Mouse (Mus musculus): Measurements from ENCODE around the gene Scarf2.

Gene Scarf2

DNA sequence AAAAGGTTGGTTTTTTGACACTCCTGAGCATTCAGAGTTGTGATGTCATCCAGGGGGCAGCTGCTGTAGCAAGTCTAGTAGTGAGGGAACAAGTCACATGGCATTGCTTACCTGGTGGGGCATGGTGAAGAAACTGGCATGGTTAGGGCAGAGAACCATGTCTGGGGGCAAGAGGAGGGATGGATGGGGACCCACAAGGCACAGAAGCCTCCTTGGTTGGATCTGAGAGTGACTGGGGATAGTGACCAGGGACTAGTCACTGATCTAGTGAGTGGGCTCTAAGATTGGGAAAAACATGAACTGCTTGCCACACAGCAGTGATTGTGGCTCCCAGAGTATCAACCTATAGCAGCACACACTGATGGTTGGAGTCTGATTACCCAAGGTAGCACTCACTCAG, 2.5 kb downstream of the Scarf2 start:
- DNase-seq (ENCODE audit: low read depth) = no peak

DNA sequence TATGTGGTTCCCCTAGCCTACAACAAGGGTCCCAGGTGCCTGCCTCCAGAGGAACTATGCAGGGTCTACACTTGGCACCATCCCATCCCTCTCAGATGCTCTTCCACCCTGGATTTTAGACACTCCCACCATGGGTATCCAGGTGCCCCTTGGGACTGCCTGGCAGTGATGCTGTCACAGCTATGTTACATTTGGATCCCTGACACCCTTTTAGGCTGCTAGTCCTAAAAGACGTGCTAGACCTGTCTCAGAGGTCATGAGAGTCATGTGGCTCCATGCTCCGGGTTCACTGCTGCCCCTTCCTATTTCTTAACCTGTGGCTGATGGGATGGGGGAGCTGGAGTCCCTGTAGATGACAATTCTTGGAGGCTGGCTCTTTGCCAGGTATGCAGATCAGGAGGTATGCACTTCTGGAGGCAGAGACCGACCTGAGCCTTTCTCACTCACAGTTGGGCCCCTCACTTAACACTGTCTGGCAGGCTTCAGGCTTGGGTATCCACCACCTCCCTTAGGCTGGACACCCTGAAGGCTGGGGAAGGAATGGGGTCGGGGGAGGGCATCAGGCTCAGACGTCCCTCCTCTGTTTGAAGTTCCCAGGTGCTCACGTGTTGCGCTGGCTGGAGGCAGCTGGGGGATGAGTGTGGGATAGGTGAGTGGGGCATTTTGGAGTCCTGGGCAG, 4.8 kb downstream of the Scarf2 start:
- no peak for DNase-seq (ENCODE audit: low read depth)

DNA sequence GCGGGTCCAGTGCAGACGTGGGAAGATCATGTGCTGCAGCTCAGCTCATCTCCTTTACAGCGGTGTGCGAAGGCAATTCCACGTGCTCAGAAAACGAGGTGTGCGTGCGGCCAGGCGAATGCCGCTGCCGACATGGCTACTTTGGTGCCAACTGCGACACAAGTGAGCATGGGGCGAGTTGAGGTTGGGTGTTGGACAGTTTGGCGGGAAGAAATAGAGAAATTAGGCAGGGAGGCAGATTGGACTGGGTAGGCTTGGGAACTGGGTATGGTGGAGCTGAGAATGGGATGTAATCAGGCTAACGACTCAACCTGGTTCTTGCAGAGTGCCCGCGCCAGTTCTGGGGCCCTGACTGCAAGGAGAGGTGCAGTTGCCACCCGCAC, 5.4 kb downstream of the Scarf2 start:
- no peak for DNase-seq (ENCODE audit: low read depth)

DNA sequence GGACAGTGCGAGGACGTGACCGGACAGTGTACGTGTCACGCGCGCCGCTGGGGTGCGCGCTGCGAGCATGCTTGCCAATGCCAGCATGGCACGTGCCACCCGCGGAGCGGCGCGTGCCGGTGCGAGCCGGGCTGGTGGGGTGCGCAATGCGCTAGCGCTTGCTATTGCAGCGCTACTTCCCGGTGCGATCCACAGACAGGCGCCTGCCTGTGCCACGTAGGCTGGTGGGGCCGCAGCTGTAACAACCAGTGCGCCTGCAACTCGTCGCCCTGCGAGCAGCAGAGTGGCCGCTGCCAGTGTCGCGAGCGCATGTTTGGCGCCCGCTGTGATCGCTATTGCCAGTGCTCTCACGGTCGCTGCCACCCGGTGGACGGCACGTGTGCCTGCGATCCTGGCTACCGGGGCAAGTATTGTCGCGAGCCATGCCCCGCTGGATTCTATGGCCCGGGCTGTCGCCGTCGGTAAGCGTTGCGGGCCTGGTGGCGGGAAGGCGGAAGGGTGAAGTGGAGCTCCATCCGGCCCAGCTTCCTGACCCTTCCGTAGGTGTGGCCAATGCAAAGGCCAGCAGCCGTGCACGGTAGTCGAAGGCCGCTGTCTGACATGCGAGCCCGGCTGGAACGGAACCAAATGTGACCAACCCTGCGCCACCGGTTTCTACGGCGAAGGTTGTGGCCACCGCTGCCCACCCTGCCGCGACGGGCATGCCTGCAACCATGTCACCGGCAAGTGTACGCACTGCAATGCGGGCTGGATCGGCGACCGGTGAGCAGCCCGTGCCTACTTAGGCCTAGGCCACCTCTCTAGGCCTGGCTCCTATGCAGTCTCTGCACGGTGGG, 6.0 kb downstream of the Scarf2 start:
- no peak for DNase-seq (ENCODE audit: low read depth)

DNA sequence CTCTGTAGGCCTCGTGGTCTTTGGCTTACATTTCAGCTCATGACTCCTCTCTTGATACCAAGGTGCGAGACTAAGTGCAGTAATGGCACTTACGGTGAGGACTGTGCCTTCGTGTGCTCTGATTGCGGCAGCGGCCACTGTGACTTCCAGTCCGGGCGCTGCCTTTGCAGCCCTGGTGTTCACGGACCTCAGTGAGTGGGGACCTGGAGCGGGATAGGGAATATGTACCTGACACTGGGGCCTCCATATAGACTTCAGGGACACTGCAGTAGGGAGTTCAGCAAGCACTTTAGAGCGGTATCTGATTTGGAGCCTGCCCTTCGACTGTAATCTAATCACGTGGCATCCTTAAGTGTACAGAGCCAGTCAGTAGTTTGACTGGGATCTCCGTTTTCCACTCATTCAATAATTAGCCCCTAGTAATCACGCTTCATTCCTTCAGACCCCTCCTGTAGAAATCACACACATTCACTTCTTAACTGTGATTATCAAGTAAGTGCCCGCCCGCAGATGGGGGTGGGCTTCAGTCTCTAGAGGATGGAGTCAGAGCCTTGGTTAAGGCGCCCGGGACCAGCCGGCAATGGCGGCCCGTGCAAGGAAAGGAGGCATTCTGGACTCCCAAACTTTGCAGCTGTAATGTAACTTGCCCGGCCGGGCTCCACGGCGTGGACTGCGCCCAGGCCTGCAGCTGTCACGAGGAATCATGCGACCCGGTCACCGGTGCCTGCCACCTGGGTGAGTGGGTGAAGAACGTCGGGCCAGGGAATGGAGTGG, 6.8 kb downstream of the Scarf2 start:
- DNase-seq (ENCODE audit: low read depth) = no peak

DNA sequence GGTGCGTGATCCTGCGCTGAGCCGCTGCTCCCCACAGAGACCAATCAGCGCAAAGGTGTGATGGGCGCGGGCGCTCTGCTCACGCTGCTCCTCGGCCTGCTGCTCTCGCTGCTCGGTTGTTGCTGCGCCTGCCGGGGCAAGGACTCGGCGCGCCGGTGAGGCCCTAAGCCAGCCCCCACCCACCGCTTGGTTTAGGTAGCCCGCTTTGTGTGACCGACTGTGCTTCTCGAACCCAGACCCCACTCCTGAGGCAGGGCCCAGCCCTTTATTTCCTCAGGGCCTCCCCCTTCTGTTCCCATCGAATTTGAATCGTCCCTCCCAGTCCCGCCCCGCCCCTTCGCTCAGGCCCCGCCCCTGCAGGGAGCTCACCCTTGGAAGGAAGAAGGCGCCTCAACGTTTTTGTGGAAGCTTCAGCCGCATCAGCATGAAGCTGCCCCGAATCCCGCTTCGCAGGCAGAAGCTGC, 7.4 kb downstream of the Scarf2 start:
- DNase-seq (ENCODE audit: low read depth) = no peak

DNA sequence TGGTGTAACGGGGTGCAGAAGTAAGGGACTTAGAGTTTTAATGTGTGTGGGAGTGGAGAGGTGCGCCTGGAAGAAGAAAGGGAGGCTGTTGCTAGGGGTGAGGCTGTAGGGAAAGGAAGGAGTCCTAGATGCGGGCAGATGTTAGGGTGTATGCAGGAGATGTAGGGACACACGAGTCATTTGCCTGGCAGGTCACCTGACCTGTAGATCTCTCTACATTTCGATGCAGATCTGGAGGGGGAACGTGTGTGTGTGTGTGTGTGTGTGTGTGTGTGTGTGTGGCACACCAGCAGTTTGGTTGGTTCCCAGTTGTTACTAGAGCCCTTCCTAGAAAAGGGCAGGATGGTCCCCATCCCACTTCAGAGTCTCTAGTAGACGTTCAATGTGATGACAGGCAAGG, 7.9 kb downstream of the Scarf2 start:
- DNase-seq (ENCODE audit: low read depth) = no peak

DNA sequence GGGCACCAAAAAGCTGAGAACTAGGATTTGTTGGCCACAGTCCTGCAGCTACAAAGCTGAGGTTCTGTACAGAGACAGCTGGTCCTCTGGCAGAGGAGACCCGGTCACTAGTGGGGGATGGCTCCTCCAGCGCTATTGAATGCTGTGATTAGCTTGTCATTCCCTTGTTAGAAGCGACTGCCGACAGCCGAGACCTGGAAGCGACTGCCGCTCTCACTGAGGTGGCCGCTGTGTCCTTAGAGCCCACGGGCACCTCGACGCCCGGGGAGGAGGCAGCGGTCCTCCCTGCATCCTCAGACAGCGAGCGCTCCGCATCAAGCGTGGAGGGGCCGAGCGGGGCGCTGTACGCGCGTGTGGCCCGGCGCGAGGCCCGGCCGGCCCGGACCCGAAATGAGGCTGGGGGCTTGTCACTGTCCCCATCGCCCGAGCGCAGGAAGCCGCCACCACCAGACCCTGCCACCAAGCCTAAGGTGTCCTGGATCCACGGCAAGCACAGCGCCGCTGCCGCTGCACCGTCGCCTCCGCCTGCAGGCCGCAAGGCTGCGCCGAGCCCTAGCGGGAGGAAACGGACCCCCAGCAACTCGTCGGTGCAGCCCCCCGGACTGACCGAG, 9.6 kb downstream of the Scarf2 start:
- no peak for DNase-seq (ENCODE audit: low read depth)

DNA sequence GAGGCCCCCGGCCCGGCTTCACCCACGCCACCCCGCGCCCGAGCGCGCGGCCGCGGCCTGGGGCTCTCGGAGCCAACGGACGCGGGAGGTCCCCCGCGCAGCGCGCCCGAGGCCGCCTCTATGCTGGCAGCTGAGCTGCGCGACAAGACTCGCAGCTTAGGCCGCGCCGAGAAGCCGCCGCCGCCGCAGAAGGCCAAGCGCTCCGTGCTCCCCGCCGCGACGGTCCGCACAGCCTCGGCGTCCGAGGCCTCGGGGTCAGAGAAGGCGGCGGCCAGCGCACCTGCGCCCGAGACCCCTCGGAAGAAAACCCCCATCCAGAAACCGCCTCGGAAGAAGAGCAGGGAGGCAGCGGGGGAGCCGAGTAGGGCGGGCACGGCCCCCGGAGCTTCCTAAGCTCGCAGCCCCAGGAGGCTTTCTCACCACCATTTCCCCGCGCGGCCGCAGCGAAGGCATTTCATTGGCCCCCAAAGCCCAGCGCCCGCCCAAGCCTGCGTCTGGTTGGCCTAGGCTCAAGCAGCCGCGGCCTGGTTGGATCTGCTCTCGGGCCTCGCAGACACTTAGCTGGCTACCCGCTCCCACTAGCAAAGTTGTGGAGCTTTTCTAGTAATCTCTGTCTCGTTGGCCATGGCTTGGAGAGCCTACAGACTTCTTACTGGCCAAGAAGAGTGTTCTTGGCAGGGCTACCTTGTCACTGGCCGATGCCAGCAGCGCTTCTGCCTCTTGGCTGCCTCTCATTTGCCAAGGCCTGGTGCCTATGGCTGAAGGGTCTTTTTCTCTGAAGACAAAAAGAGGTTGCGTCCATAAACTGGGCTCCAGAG, 10.3 kb downstream of the Scarf2 start:
- peak; percentile 78 for DNase-seq (ENCODE audit: low read depth)

DNA sequence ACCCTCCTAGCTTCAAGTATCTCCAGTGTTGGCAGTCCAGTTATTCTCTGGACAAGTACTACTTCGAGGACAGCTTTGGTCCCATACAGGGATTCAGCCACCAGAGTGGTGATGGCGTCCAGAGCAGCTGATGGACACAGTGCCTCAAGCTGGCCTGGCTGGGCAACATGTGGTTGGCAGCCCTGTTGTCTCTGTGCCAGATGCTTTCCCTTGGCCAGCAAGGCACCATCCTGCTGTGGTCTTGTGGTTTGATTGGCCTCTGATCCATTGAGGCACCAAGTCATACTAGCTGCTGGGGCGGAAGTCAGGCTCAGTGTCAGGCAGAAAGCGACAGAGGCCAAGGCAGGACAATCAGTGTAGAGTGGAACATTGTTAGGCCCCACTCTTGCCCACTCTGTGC, 12.0 kb downstream of the Scarf2 start:
- no peak for DNase-seq (ENCODE audit: low read depth)

DNA sequence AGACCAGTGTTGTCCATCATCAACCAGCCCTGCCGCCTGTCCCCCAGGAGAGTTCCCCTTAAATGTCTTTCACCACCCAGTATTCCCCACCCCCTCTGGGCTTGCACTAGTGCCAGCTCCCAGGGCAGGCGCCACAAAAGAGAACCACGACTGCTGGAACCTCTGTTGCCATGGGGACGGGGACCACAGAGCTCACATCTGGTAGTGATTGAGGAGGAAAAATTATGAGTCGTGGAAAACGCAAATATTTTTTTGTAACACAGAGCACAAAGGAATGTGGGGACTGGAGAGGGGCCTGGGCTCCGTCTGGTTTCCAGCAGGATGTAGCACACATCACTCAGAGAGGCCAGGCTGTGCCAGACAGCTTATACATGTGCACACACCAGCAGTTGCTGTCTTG, 12.6 kb downstream of the Scarf2 start:
- DNase-seq (ENCODE audit: low read depth) = no peak

DNA sequence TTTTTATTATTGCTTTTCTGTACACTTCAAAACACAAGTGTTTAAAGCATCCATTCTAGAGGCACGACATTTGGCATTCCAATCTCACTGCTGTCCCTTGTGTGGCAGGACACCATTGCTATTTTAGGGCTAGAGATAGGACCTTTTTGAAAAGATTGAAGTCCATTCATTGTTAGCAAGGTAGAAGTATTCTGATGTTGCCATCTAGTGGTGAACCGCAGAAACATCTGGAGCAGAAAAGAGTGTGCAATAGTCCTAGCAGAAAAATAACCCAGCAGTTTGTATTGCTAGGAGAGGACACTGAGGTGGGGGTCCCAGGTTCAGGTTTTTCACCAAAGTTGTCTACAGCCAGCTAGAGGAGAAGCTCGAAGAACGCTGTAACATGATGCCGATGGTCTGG, 15.0 kb downstream of the Scarf2 start:
- DNase-seq (ENCODE audit: low read depth) = no peak

DNA sequence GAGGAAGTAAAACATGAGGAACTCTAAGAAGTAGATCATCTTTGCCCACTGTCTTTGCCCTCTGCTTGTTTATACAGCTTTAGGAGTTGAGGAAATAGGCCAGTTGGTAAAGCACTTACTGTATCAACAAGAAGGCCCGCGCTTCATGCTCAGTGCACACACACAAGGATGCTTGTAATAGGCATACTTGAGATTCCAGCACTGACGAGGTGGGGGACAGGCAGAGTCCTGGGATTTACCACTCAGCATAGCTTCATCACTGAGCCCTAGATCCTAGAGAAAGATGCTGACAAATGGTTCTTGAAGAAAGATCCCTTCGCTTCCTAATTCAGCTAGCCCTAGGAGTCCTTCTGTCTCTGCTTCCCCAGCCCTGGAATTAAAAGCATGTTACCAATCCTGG, 16.1 kb downstream of the Scarf2 start:
- no peak for DNase-seq (ENCODE audit: low read depth)

DNA sequence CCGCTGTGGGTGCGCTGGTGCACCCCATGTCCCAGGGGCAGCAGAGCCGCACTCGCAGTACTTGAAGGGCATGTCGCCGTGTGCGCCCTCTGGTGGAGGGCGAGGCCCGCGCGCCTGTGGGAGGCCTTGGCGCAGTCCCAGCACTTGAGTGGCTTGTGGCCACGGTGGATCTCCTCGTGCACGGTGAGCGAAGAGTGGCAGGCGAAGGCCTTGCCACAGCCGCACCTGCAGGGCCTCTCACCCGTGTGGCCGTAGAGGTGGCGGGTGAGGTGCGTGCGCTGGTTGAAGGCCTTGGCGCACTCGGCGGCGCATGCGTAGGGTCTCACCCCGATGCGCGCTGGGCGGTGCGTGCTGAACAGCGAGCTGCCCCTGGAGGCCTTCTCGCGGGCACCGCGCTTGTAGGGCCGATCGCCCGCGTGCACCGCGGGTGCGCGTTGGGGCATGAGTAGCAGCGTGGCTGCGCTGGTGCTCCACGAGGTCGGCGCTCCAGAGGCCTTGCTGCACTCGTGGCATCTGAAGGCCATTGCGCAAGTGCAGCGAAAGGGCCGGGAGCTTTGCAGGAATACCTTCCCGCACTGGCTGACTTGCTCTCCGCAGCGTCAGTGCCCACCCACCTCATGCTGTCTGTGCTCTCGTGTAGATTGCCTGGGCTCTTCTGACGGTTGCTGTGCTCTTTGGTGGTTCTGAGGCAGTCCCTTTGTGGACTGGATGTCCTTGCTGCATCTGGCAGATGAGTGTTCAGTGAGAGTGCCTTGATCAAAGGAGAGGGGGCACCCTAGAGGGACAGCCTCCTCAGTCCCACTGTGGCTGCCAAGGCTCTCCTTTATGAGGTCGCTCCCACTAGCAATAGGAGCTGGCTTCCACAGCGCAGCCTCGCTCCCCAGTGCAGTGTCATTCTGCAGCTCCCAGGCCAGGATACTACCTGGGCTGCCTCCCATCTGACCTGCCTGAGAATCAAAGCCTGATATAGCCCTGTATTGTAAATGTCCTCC, 18.6 kb downstream of the Scarf2 start:
- peak; percentile 73 for DNase-seq (ENCODE audit: low read depth)

DNA sequence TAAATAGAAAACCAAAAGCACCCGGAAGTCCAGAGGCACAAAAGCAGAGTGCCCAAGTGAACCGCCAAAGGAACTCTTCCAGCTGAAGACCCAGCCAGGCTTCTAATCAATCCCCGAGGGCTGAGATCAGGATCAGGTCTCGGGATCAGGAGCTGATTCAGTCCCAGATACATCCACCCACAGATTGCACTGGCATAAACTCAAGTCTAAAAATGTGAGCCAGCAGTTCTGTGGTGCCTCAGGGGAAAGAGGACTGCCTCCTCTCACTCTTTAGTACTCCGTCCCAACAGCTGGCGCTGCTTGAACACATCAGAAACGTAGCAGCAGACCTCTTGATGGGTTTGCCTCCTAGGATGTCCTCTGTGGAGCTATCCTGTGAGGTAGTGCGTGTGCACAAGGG, 19.4 kb downstream of the Scarf2 start:
- DNase-seq (ENCODE audit: low read depth) = no peak

DNA sequence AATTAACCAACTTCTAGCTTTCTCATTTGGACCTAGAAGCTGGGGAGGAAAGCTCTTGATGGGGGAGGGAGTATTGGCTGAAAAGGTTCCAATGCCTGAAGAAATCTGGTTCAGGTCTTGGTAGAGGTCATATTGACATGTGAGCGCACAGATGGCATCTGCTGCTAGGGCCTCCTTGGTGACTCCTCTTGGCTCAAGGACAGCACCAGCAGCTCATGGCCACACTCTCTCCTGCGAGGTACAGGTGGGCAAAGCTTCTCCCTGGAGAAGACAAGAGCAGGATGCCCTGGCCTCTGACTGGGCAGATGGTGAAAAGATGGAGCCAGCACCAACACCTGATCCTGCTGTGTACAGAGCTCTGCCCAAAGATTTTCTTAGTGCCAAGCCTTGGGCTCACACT, 29.4 kb downstream of the Scarf2 start:
- no peak for DNase-seq (ENCODE audit: low read depth)

DNA sequence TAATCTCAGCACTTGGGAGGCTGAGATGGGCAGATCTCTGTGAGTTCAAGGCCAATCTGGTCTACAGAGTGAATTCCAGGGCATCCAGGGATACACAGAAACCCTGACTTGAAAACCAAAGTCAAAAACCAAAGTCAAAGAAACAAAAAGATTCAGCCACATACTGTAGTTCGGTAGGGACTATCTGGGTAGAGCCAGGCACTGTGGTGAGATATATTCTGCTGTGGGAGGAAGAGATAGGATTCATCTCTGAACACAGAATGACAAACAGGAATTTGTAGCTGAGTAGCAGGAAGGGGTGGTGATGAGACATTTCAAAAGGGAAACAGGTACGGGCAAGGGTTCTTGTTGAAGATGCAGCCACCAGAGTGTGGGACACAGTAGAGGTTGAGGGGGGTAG, 31.1 kb downstream of the Scarf2 start:
- no peak for DNase-seq (ENCODE audit: low read depth)

DNA sequence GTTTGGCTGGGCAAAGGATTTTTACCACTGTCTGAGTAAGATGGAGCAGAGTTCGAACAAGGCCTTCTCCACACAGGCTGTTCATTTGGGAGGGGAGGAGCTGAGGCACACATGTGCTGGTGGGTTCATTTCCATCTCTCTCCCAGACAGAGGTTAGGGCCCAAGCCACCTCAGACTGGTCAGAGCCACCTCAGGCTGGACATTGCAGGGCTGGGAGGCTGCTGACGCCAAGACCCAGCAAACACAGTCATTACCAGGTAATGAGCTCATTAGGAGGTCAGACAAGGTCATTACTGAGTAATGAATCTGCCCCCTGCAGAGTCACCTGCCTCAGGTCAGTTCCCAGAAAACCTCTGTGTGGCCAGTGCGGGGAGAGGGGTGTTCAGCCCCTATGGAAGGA, 31.8 kb downstream of the Scarf2 start:
- DNase-seq (ENCODE audit: low read depth) = no peak

DNA sequence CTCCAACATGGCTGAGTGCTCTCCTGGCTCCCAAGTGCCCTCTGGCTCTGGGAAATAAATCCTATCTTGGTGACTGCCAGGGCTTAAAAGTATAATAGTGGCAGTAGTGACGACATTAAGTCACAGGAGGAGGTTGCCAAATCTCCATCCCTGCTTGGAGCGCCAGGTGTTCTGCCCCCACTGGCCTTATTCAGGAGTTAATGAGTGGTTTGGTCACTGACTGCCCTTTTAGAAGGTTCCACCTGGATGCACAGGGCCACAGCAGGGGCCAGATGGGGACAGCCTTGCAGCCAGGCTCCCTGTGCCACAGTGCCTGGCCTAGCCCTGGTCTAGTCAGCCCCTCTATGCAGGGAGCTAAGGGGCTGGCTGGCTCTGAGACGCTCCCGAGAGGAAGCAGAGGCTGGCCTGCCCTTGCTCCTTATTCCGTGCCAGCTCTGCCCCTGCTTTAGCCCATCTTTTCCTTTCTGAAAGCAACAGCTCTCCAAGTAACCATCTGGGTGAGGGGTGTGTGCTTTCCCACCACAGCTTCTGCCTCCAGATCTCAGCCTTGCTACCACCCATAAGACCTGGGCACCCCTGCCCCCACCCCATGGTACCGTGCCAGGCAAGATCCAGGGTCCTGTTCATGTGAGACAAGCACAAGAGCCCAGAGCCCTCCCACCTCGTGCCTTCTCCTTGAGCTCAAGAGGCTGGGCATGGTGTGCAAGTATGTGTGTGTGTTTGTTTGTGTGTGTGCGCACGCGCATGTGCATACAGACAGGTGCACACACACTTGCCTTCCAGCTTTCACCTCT, 33.5 kb downstream of the Scarf2 start:
- no peak for DNase-seq (ENCODE audit: low read depth)

DNA sequence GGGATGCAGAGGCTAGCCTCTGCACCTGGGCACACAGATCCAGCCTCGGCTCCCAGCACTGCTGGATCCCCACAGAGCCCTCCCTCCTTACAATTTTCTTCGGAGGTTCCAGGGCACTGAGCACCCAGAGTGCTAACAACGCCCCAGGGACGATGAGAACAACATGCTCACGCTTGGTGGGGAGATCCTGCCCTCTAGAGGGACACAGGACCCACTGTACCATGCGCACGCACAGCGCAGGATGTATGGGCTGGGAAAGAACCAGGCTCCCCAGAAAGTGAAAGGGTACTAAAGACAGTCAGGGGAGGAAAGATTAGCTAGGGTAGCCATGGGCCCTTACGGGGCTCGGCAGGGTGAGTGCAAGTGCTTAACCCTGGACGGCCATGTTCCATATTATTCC, 34.7 kb downstream of the Scarf2 start:
- no peak for DNase-seq (ENCODE audit: low read depth)

All from c-Kit-positive CD71-negative TER-119-negative erythroid progenitor cells, embryonic 14.5 days (primary cell).